Mouse (Mus musculus): ENCODE data around the gene Cpm.

Cpm gene

GRCm38 (mm10) chr10:117670092-117670491 lies 40.8 kb downstream of the Cpm start:
- no peak for DNase-seq (ENCODE audit: extremely low read depth, insufficient read length, low spot score)

GRCm38 (mm10) chr10:117670791-117671190 lies 41.5 kb downstream of the Cpm start:
- DNase-seq (ENCODE audit: extremely low read depth, insufficient read length, low spot score) = no peak

DNA sequence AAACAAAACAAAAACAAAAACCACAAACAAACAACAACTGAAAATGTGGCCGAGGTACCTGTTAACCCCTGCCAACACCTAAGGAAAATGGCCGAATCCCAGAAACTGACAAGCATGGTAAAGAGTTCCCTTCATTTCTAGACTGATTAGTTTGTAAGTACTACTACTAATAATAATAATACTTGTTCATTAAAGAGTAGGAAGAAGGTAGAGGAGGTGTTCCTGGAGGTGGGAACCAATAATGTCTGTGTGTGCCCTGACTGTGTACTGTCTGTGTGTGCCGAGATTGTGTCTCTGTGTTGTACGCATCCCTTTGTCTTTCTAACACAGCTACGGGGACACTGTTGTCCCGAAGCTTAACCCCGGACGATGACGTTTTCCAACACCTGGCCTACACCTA lies 42.0 kb downstream of the Cpm start:
- no peak for DNase-seq (ENCODE audit: extremely low read depth, insufficient read length, low spot score)

DNA sequence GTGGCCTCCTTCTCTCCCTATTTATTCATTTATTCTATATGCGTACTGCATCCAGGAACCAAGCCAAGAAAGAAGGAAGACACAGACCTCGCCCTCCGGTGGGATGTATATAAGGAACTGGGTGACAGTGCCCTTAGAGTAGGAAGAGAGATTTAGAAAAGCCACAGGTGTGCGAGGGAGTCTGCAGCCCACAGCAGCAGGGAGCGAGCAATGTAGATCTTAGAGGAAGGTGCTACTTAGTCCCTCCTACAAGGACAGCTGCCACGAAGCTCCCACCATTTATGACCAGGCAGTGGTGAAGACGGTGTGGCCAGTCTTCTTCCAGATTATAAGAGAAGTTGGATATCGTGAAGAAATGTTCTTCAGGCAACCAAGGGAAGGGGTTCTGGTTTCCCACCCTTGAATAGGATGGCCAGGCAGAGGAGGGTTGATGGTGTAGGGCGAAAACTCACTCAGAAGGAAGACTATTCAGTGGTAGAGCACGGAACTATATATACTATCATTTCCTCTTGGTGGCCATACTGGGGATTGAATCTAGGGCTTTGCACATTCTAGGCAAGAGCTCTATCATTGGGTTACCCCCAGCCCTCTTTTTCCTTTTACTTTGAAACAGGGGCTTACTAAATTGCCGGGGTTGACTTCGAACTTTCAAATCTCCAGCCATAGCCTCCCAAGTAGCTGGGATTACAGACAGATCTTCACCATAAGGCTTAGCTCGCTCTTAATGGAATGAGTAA lies 42.8 kb downstream of the Cpm start:
- DNase-seq (ENCODE audit: extremely low read depth, insufficient read length, low spot score) = no peak

DNA sequence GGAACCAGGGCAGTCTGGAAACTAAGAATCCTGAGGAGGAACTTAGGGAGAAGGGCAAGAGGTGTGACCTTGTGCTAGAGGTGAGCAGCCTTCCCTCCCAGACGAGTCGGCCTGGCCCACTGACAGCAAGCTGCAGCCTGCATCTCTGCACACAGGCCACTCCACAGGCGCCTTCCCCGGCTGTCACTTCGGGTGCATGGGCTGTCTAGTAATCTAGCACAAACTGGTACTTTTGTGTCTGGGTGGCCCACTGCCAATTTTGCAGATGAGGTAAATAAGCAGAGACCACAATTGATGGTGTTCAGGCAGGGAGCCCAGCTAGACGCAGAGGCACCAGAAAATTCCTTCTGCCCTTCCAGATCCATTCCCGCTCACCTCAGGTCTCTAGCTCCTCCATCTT lies 43.4 kb downstream of the Cpm start:
- DNase-seq (ENCODE audit: extremely low read depth, insufficient read length, low spot score) = no peak

DNA sequence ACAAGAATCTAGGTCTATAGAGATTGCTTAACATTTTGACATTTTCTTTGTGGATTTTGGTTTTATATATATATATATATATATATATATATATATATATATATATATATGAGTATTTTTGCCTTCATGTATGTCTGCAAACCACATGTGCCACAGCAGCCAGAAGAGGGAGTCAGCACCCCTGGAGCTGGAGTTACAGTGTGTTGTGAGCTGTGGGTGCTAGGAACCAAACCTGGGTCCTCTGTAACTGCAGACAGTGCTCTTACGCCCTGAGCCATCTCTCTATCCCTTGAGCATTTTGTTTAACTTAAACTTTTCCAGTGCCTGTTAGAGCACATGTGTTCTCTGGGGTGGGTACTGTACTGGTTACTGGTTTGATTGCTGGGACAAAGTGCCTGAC lies 44.6 kb downstream of the Cpm start:
- no peak for DNase-seq (ENCODE audit: extremely low read depth, insufficient read length, low spot score)

DNA sequence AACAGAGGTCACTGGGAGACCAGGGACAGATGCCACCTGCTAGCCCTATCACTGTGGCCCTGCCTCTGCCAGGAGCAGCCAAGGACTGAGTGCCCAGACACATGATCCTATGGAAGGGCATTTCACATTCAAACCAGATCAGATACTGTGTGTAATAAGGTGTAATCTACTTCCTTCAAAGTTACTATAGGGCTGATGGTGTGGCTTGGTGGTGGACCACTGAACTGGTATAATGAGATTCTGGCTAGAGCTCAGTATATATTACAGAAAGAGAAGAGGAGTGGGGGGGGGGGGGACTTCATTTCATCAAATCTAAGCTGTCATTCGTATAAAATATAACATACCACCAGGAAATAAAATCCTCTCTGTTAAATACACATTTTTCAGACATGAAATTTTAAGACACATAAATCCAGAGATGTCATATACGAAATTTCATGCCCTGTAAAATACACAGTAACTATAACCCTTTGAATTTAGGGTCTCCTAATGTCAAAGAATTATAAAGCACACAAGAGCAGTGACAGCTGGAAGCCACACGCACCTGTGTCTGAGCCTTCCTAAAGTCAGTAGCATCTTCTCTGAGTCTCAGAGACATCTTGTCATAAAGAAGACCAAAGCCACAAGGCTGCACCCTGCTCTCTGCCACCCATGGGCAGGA lies 45.2 kb downstream of the Cpm start:
- DNase-seq (ENCODE audit: extremely low read depth, insufficient read length, low spot score) = no peak

- no peak for DNase-seq (ENCODE audit: extremely low read depth, insufficient read length, low spot score)
Measured at GRCm38 (mm10) chr10:117675096-117676035, 46.1 kb downstream of the Cpm start.

- DNase-seq (ENCODE audit: extremely low read depth, insufficient read length, low spot score) = no peak
Measured at GRCm38 (mm10) chr10:117676036-117676643, 46.8 kb downstream of the Cpm start.

DNA sequence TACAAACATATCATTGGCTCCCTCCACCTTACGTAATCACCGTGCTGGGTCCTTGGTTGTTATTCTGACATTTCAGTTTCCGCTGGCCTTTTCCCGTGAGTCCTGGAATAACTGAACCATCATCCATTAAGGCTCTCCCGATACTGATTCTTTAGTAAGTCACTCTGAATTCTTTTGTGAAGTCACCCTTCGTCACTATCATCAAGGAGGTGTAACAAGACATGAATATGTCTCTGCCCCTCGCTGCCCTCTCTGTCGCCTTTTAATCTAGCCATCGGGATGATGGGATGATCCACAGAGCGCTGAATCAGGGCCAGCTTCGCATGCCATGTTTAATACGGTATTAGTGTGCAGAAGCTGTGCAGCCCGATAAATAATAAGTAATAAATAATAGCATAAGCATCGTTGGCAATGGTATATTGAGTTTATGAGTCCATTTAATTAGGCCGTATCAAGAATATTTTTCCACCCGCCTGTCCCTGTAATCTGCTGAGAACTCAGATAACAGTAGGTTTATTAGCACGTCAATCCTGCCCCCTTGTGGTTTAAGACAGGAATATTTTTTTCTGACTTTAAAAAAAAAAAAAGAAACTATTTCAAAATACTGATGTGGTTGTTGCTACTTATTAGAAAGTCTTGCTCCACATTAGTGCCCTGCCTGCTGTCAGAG lies 47.5 kb downstream of the Cpm start:
- no peak for DNase-seq (ENCODE audit: extremely low read depth, insufficient read length, low spot score)

GRCm38 (mm10) chr10:117677494-117678236 lies 48.4 kb downstream of the Cpm start:
- DNase-seq (ENCODE audit: extremely low read depth, insufficient read length, low spot score) = peak; percentile 38

- no peak for DNase-seq (ENCODE audit: extremely low read depth, insufficient read length, low spot score)
Measured at GRCm38 (mm10) chr10:117678357-117678756, 49.1 kb downstream of the Cpm start.

DNA sequence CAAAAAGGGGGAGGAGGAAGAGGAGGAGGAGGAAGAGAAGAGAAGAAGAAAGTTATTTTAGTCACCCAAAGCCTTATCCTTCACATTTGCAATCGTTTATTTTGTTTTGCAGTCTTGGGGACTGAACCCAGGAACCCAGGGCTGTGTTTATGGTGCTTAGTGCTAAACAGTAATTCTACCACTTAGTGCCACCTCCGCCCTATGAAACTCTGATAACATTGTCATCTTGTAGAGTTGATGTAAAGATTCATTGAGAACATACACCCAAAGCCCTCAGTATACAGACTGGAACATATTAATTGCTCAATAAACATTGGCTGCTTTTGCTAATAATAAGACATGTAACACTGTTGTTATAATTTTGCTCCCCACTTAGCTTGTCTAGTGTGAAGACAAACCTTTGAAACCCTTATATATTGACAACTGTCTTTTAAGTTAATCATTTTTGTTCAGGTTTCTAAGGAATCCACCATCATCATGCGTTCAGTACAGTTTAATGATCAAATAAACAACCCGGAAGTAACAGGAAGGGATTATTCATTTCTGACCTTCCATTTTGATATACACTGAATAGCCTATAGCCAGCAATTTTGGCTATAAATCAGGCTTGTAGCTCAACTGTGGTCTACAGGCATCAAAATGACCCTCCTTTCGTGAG lies 49.9 kb downstream of the Cpm start:
- DNase-seq (ENCODE audit: extremely low read depth, insufficient read length, low spot score) = no peak

GRCm38 (mm10) chr10:117679963-117680473 lies 50.7 kb downstream of the Cpm start:
- no peak for DNase-seq (ENCODE audit: extremely low read depth, insufficient read length, low spot score)

DNA sequence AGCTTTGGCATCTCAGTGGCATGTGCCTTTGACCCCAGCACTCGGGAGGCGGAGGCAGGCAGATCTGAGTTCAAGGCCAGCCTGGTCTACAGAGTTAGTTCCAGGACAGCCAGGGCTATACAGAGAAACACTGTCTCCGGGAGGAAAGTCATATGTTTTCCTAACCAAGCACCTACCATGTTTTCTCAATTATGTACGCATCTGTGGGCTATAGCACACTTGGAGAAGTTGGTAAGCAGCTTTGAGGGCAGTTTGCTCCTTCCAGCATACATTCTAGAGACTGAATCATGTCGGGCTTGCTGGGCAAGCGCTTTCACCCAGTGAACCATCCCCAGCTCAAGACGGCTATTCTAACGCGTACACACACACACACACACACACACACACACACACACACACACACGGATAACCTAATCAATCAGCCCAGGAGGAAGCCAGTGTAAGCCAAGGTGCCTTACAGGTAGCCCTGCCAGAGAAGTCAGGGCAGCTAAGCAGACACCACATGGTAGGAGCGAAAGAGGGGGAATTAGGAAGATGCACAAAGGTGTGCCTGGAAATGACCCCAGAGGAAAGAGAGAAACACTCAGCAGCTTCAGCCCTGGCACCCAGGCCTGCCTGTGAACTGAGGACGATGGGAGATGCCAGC lies 51.7 kb downstream of the Cpm start:
- no peak for DNase-seq (ENCODE audit: extremely low read depth, insufficient read length, low spot score)

GRCm38 (mm10) chr10:117681543-117681942 lies 52.2 kb downstream of the Cpm start:
- no peak for DNase-seq (ENCODE audit: extremely low read depth, insufficient read length, low spot score)

DNA sequence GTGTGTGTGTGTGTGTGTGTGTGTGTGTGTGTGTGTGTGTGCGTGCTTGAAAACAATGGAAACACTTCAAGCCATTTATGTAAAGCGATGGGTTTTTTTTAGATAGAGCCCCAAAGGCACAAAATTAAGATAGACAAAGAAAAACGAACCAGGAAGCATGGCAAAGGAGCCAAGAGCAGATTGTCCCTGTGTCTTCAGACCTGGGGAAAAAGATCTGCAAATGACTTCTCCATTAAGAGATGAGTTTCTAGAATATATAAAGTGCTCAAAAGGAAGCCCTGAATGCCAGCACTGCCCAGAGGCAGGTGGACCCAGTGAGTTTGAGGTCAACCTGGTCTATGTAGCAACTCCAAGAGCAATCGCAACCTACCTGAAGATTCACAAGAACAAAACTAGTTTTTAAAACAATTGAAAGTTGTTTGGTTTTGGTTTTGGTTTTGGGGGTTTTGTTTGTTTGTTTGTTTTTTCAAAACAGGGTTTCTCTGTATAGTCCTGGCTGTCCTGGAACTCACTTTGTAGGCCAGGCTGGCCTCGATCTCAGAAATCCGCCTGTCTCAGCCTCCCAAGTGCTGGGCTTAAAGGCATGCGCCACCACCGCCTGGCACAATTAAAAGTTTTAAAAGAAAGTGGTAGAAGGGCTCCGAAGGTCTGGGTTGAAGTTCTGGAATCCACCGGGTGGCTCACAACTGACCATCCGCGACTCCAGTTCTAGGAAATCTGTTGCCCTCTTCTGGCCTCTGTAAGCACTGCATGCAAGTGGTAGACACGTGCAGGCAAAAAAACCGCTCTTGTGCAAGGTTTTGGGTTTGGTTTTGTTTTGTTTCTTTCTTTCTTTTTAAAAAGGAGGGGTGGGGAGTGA lies 52.9 kb downstream of the Cpm start:
- DNase-seq (ENCODE audit: extremely low read depth, insufficient read length, low spot score) = no peak

Data from 3134 (cell line).